Mouse (Mus musculus): Measurements from ENCODE around the gene Grb10. TPM values are rescaled to one million over a fixed set of nuclear protein-coding genes. Genes with fewer than 3 reads are reported as not detected.

Grb10 gene
- polyA plus RNA-seq, 1 experiment = 38.2 TPM

- no peak for DNase-seq (ENCODE audit: low spot score)
Measured at GRCm38 (mm10) chr11:11968830-11969229, 69.7 kb downstream of the Grb10 start.

DNA sequence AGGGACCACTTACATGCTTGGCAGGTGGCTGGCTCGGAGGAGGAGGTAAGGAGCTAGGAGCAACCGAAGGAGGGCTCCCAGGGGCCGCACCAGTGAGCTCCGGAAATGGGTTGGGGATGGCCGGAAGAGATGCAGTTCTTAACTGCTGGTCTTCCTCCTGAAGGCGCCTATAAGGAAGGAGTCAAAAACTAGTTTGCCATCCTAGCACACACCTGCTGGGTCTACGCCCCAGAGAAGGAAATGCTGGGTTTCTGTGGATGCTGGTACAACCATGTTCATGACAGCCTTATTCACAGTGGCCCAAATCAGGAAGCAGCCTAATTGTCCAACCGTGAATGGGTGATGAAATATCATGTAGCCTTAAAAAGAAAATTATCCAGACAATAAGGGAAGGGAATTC is 71.0 kb downstream of the Grb10 start:
- no peak for DNase-seq (ENCODE audit: low spot score)

- no peak for DNase-seq (ENCODE audit: low spot score)
Measured at GRCm38 (mm10) chr11:11966220-11966619, 72.3 kb downstream of the Grb10 start.

DNA sequence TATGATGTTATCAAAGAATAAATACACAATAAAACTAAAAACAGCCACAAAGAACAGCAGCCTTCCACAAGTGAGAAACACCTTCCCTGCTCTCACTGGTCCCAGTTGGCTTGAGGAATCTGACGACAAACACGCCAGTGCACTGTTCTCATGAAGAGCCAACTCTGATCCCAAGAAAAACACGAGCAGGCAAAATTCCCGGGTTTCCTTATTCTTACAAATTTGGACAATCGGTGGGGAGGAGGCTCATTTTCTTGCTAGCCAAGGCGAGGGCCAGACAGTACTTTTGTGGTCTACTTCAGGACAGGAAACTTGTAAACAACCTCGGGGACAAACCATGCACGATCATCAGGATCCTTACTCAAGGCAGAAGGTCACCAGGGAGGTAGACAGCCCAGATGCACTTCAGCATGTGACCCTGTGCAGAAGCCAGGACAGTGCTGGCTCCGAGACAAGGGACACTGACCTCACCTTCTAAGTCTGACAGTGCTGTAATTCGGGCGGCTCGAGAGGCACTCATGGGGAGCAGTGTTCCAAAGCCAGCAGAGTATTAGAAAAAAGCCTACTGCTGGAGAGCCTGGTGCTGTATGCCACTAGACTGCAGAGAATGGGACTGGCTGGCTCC is 72.9 kb downstream of the Grb10 start:
- no peak for DNase-seq (ENCODE audit: low spot score)

GRCm38 (mm10) chr11:11964729-11965128 is 73.8 kb downstream of the Grb10 start:
- DNase-seq (ENCODE audit: low spot score) = no peak

DNA sequence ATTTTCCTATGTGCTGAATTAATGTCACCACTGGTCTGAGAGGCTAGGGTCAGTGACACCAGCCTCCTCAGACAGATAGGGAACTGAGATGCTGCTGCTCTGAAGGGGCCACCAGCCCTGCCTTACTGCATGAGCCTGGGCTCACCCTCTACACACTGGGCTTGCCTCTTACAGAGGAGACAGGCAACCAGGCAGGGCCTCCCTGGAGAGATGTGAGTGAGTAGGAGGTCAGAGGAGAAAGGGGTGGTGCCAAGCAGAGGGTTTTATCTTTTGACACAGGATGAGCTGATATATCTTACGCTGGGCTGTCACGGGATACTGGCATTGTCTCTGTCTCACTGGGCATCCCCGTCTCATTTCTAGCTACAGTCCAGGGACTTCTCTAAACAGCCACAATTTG is 74.9 kb downstream of the Grb10 start:
- DNase-seq (ENCODE audit: low spot score) = no peak

DNA sequence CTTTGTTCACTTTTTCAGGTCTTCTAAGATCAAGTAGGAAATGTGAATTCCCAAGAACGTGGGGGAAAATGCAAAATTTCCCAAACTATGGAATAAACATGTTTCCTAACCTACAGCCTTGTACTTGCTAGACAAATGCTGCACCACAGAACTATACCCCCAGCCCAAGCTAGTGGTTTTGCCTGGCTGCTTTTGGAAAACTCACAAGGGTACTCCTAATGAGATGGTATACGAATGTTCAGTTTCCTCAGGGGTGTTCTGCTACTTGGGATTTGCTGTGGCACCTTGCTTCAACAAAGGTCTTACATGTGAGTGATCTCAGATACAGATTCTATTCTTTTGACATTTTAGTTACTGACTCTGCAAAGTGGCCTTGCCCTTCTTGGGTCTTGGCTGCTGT is 75.4 kb downstream of the Grb10 start:
- DNase-seq (ENCODE audit: low spot score) = no peak

DNA sequence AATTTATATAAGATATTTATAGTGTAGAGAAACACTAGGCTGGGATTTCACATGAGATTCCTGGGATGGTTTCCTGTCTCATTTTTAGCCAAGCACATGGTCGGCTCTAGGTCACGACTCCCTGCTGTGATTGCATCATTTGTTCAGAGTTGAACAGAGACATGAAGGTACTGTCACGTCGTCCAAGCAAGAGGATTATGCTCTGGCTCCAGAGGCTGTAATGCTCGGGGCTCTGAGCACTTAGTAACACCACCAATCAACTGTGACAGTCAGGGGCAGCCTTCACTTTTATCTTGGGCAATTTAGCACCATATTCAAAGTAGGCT is 75.9 kb downstream of the Grb10 start:
- no peak for DNase-seq (ENCODE audit: low spot score)

DNA sequence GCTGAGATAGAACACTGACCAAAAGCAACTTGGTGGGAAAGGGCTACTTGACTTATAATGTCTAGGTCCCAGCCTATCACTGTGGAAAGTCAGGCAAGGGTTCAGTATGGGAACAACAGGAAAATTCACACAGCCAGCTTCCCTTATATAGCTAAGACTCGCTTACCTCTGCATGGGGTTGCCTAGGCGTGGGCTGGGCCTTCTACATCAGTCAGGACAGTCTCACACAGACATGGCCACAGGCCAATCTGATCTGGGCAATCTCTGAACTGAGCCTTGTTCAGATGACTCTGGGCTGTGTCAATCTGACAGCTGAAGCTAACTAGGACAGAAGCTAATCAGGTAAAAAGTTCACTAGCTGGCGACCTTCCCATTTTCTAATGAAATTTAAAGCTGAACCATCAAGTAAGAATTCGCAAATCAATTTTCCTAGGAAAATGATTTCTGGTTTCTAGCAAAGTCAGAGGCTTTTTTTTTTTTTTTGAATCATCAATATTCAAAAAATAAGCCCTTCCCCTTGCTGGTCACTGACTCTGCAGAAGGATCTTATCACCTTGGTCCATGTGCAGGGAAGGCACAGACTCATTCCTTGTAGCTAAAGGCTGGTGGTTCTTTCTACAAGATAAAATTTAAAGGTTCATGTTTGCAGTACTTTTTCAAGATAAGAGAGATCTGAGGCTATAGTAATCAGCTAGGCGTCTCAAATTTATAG is 76.4 kb downstream of the Grb10 start:
- no peak for DNase-seq (ENCODE audit: low spot score)

- DNase-seq (ENCODE audit: low spot score) = no peak
Measured at GRCm38 (mm10) chr11:11960858-11961257, 77.6 kb downstream of the Grb10 start.

DNA sequence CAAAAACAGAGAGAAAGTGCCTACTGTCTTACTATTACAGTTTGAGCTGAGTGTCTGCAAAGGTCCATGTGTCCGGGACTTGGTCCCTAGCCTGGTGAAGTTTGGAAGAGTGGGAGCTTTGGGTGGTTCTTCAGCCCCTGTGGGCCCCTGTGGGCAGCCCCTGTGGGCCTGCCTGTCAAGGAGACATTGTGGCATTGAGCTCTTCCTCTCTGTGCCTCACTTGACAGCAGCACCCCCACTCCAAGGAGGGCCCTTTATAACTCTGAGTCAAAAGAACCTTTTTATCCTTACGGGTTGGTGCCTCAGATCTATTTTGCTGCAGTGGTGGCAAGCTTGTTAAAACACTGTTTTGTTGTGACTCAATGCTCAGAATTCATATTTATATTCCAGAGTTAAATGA is 78.3 kb downstream of the Grb10 start:
- DNase-seq (ENCODE audit: low spot score) = no peak

DNA sequence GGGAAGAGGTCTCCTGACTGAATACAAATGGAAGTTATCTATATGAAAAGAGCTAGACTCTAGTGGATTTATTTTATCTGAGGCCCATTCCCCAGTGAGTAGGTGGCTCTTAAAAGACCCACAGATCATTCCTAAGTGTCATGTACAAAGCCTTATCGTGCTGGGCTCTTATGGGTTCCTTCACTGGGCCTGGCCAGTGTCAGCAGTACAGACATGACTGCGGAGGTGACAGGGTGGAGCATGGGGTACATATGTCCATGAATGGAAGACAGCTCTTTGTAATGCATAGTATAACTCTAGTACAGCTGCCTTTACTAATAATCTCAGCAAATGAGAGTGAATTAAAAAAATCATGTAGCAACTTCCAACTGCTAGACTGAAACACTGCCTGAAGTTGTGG is 80.0 kb downstream of the Grb10 start:
- no peak for DNase-seq (ENCODE audit: low spot score)

GRCm38 (mm10) chr11:11958061-11958361 is 80.5 kb downstream of the Grb10 start:
- no peak for DNase-seq (ENCODE audit: low spot score)

DNA sequence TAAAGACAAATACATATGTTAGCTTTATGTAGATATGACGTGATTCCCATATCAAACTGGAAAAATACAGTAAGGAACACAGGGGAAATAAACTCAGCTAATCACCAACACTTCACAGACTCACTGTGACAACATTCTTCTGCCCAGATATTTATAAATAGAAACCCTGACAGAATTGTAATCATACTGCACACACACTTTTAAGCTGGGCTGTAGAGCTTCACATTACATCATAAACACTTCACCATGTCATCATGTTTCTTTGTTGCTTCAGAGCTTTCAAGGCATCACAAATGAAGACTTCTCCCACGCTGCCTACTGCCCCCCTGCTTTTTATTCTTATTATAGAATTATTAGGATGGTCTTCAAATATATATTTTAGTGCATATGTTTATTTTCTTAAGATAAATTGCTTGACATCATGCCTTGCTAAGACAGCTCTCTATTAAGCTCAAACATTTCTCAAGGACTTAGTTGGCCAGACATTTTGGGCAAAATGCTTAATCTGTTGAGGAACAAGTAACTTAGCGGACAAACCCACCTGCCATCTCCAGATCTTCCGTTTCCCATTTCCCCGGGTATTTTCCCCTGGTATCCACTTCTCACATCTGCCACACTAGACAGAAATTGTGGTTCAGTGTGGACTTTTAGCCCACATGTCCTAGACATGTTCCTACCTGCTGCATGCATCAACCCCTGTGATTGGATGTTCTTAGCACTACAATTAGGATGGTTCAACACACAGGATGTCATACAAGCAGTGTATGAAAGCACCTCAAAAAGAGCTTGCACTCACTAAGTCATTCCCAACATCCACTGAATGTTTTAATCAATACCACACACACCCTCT is 81.0 kb downstream of the Grb10 start:
- DNase-seq (ENCODE audit: low spot score) = no peak

DNA sequence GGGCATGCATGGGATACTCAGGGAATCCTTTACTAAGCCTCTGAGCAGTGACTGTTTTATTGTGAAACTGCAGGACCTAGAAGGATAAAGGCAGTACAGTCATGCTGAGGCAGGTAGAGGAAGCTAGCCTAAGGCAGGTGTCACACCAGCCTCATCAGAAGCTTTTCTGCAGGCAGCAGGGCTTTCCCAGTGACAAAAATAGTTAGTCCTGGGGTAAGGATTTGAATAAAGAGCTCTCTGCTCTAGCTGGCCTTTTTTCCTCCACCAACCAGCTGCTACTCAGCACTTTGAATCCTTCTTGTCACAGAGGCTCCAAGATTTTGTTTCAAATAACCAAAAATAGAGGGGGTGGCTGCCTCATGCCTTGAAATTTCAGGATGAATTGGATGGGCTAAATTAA is 82.7 kb downstream of the Grb10 start:
- no peak for DNase-seq (ENCODE audit: low spot score)

GRCm38 (mm10) chr11:11954606-11955005 is 83.9 kb downstream of the Grb10 start:
- DNase-seq (ENCODE audit: low spot score) = no peak

DNA sequence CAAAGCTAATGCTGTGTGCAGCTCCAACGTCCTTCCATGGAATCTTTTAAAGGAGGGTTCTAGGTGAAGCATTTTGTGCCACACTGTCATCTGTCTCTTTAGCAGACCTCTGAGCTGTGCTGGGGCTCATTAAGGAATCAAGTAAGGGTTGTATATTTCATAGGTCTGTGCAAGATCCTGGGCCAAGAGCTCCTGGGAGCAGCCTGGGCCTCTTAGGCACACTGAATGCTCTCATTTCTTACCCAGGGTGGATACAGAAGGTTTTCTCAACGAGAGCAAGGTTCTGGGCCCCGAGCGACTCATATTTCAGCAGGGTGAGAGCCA is 84.4 kb downstream of the Grb10 start:
- DNase-seq (ENCODE audit: low spot score) = no peak

GRCm38 (mm10) chr11:11953364-11954114 is 84.9 kb downstream of the Grb10 start:
- no peak for DNase-seq (ENCODE audit: low spot score)

GRCm38 (mm10) chr11:11952569-11952968 is 85.9 kb downstream of the Grb10 start:
- no peak for DNase-seq (ENCODE audit: low spot score)

- no peak for DNase-seq (ENCODE audit: low spot score)
Measured at GRCm38 (mm10) chr11:11948988-11949365, 89.5 kb downstream of the Grb10 start.

- no peak for DNase-seq (ENCODE audit: low spot score)
Measured at GRCm38 (mm10) chr11:11948321-11948987, 90.0 kb downstream of the Grb10 start.

- no peak for DNase-seq (ENCODE audit: low spot score)
Measured at GRCm38 (mm10) chr11:11947857-11948256, 90.6 kb downstream of the Grb10 start.

Measured in urinary bladder, adult 2 months (tissue).